Mouse (Mus musculus) limb, embryonic 13.5 days (tissue): ENCODE results near the gene Syn3. TPM values are rescaled to one million over a fixed set of nuclear protein-coding genes. Genes with fewer than 3 reads are reported as not detected.

ENCODE experiments used
- polyA plus RNA-seq: library from polyadenylated mRNA; unstranded; fragments of >200 nt; fragmentation: Nextera tagmentation; extraction: Ambion mirVana; gene quantifications from 2 replicates; pipeline ENCODE4 v1.2.1, GENCODE M21; 2015

Syn3 gene
- polyA plus RNA-seq, 1 experiment from 2014 or later, result 3.1 TPM

Other genes starting within 250 kb of the Syn3 start
- 81.8 and 89.5 TPM in 2 replicates for gene Timp3, start 198.5 kb downstream of the Syn3 start, polyA plus RNA-seq
- 634 and 696 TPM in 2 replicates for gene Hsp90b1, start 206.6 kb upstream of the Syn3 start, polyA plus RNA-seq
- gene Ttc41, start 206.9 kb upstream of the Syn3 start, polyA plus RNA-seq, result 1.7 and 2.2 TPM in 2 replicates